Mouse (Mus musculus) embryonic stem cell, embryonic (primary cell): ENCODE measurements around the gene Spryd4.

ENCODE experiments used
- CTCF ChIA-PET, 4 experiments: fragments of 300-600 bp in 2 of 4; fragments of 350-600 bp in 2 of 4; sonication (Branson Sonifier 250); formaldehyde crosslinking; loops; one replicate each; lab custom pipeline; 2022; ENCODE audit warnings: inconsistent platforms in 2 of 4; lab: Charles Lee
- POLR2A ChIA-PET, 4 experiments: fragments of 300-600 bp in 2 of 4; fragments of 350-600 bp in 2 of 4; sonication (Branson Sonifier 250); formaldehyde crosslinking; loops; one replicate each; lab custom pipeline; 2022; ENCODE audit warnings: antibody characterized with exemption in 4 of 4, inconsistent platforms in 1 of 4; lab: Charles Lee

Gene Spryd4

DNA sequence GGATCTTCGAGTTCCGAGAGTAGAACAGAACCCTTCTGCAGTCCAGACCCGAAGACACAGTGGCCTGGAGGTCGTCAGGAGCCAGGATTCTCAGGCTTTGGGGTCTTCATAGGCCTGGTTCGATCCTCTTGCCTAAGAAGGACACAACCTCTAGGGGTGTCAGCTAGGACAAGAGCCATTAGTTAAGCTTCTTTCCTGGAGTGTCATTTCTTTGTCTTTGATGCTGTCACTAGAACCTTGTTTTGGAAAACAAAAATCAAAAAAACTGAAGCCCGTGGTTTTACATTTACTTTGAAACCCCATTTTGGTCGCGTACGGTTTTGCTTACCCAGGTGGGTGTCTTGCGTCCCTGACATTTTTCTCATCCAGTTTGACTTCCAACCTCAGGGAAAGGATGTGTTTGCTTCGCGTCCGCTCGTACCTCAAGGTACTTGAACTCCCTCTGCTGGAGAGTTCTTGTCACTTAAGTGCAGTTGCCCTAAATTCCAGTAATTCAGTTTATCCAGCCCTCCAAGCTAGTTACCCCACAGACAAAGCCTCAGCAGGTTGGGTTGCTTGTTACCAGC, 20.9 kb upstream of the Spryd4 start:
- POLR2A ChIA-PET, result interaction anchor here in 3 of 4 experiments (0.6 to 6.3 kb wide), 39 partner anchors 9 to 334 kb away, joined by 3 to 52 read pairs (median 4); partner anchors contain the start of genes Stat2 (in 3 of the 3), Atp5b (in 2 of the 3), Gls2 (in 2 of the 3) and Pan2 (in 2 of the 3)
- CTCF ChIA-PET, result interaction anchor here in 3 of 4 experiments (0.5 to 3.4 kb wide), 12 partner anchors 10 to 100 kb away, joined by 3 to 17 read pairs (median 4); partner anchors contain the start of genes Spryd4 (in 1 of the 3) and Stat2 (in 1 of the 3)

DNA sequence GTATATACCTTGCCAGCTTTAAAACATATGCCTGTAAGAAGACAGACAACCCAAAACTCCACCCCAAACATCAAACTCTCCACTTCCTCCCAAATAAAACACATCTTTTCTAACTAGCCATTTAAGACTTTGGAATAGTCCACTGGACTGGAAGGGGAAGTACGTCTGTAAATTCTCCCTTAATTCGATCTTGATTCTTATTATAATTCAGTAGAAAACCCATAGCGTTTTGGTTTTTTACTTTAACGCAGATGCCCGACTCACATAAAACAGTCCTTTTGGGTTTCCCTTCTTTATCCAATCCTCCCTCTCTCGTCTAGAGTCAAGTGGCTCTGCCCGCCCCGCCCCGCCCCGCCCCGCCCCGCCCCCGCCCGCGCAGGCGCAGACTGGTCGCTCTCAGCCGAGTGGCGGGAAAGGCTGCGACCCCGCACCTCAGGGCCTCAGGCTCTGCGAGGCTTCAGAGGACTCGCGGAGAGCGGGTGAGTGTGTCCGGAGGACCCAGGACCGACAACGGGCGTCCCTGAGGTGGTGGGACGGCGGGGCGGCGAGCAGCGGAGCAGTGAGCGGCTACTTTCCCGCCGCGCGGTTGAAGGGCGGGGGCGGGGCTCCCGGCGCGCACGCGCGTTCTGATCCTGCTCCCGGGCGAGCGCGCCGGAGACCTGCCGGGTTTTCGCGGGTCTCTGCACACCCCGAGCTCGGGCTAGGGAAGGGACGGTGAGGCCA, 20.3 kb upstream of the Spryd4 start, which contains the start of gene Timeless:
Timeless (plus strand) TSS at position 369 of the 723 bp plus-strand sequence.
- POLR2A ChIA-PET, result interaction anchor here (0.7 to 6.3 kb wide), 45 partner anchors 10 to 294 kb away, joined by 3 to 52 read pairs (median 5); partner anchors contain the start of genes Stat2 (in 3 of the 4), Atp5b (in 2 of the 4), Gls2 (in 2 of the 4) and Pan2 (in 2 of the 4)
- CTCF ChIA-PET, result interaction anchor here in 3 of 4 experiments (0.7 to 3.4 kb wide), 8 partner anchors 10 to 41 kb away, joined by 3 to 17 read pairs (median 4); partner anchors contain the start of gene Spryd4 (in 1 of the 3)

DNA sequence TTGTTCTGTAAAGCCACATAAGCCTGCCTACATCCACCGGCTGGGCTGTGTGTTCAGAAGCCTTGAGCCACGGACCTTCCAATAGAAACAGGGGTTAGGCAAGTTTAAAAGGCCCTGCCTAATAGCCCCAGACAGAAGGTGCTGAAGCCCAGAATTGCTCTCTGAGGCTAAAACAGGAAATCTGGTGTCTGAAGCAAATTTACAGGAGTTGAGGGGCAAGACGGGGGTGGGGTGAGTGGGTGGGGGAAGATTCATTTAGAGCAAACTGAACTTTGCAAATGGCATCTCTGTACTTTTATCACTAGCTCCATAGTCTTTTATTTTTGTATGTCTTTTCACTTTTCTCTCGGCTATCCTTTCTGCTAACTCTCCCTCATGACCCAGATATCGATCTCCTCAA, 19.5 kb upstream of the Spryd4 start:
- ChIA-PET POLR2A (interaction anchor here (0.6 to 6.3 kb wide), 28 partner anchors 10 to 217 kb away, joined by 3 to 52 read pairs (median 6); partner anchors contain the start of genes Gls2 (in 3 of the 4), Pan2 (in 2 of the 4), Spryd4 (in 2 of the 4) and Stat2 (in 2 of the 4)), CTCF (interaction anchor here (0.6 to 3.4 kb wide), 8 partner anchors 9 to 554 kb away, joined by 3 to 17 read pairs (median 4); partner anchors contain the start of gene Spryd4 (in 1 of the 4))

DNA sequence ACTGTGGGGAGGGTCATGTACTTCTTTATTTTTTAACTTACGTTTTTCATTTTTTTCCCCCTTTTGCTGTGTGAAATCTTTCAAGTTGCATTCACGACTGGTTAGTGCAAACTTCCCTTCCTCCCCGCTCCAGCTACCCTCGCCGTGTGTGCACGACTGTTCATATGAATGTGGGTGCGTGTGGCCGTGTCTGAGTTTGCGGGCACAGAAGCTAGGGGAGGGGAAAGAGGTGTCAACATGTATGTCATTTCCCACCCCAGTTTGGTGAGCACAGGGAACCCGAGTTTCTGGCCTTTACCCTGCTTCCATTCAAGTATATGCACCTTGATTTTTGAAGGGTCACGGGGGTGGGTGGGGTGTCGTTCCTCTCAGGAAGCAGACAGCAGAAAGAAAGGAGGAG, 19.0 kb upstream of the Spryd4 start:
- ChIA-PET POLR2A (interaction anchor here (0.6 to 6.3 kb wide), 33 partner anchors 9 to 195 kb away, joined by 3 to 52 read pairs (median 5); partner anchors contain the start of genes Gls2 (in 3 of the 4), Cnpy2 (in 2 of the 4), Spryd4 (in 2 of the 4) and Stat2 (in 2 of the 4)), CTCF (interaction anchor here (0.6 to 3.4 kb wide), 7 partner anchors 9 to 554 kb away, joined by 3 to 17 read pairs (median 4); partner anchors contain the start of gene Spryd4 (in 1 of the 4))

DNA sequence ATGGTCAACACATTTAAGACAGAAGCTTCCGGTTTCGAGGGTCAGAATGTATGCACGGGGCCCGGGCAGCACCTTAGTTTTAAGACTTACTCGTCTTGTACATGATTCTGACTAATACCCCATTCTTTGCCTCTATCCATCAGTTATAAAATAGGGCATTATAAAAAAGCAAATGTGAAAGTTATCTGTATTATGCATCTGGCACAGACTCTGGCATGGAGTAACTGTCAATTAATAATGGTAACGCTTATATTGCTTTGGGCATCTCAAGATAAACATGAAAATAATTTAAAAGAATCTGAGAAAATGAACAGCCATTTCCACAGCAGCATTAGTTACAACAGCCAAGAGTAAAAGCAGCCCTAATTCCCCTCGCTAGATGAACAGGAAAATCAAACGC, 16.4 kb upstream of the Spryd4 start:
- ChIA-PET POLR2A (interaction anchor here in 3 of 4 experiments (0.6 to 3.3 kb wide), 9 partner anchors 18 to 193 kb away, joined by 3 to 12 read pairs (median 4); partner anchors contain the start of genes Apof (in 1 of the 3), Baz2a (in 1 of the 3), Cnpy2 (in 1 of the 3) and Gls2 (in 1 of the 3)), CTCF (interaction anchor here in 2 of 4 experiments (0.8 to 2.4 kb wide), 3 partner anchors 15 to 43 kb away, joined by 3 to 13 read pairs (median 3); partner anchors contain the start of gene Stat2 (in 1 of the 2))

DNA sequence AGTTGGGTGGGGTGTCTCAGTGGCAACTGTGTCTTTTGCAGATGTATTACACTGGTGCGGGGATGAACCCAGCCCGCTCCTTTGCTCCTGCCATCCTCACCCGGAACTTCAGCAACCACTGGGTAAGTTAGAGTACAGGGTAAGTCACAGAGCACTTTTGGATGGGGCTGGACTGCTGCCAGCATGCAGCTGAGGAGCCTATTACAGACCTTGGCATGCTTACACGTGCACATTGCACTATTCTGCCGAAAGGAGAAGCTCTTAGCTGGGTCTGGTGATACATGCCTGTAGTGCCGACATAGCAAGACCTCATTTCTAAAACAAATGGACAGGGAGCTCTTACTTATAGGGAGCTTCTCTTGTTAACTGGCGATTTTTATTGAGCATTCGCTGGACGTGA, 16.0 kb upstream of the Spryd4 start:
- POLR2A ChIA-PET, result interaction anchor here in 3 of 4 experiments (0.6 to 2.4 kb wide), 10 partner anchors 11 to 193 kb away, joined by 3 to 9 read pairs (median 4); partner anchors contain the start of genes Apof (in 1 of the 3), Baz2a (in 1 of the 3), Cnpy2 (in 1 of the 3) and Stat2 (in 1 of the 3)
- CTCF ChIA-PET, result interaction anchor here in 2 of 4 experiments (0.8 to 2.9 kb wide), 3 partner anchors 15 to 43 kb away, joined by 3 to 16 read pairs (median 13); partner anchors contain the start of gene Stat2 (in 1 of the 2)

DNA sequence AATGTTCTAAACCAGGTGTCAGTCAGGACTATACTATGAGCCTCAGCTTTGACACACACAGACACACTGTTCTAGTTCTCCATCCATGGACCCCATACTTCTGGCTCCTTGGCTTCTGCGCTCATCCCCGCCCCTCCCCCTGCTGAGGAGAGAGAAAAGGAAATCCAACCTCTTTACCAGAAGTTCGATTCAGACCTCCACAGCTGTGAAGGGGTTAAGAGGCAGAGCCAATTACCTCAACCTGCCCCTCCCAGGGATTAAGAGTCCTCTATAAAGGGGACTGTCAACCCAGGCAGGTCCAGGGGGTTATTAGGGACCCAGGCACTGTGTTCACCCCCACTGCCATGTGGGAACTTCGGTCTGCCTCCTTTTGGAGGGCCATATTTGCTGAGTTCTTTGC, 13.9 kb upstream of the Spryd4 start, which contains the start of gene Mip:
Mip (plus strand) TSS at position 301 of the 400 bp plus-strand sequence.
- ChIA-PET CTCF (interaction anchor here in 1 of 4 experiments (2.9 kb wide), 1 partner anchor 13 kb away, joined by 16 read pairs; no protein-coding TSS in a partner anchor), POLR2A (interaction anchor here in 3 of 4 experiments (0.6 to 1.6 kb wide), 7 partner anchors 13 to 1014 kb away, joined by 3 to 7 read pairs (median 5); partner anchors contain the start of genes Spryd4 (in 2 of the 3) and Stat2 (in 1 of the 3))

DNA sequence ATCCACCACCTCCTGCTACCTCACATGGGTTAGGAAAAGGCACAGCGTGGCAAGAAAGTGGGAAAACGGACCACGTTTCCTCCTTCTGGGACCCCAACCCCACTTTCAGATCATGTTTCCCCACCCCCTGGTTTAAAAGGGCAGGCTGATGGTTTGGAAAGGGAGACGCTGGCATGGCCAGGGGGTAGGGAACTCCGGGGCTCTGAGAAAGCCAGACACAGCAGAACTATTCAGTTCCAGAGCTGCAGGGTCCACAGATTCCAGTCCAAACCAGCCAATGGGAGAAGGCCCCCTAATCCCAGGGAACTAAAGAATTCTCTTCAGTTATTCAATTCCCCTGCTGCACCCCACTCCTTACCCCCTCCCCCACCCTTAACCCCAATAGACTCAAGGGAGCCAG, 13.5 kb upstream of the Spryd4 start:
- POLR2A ChIA-PET, result interaction anchor here in 3 of 4 experiments (0.6 to 1.4 kb wide), 5 partner anchors 9 to 1014 kb away, joined by 3 to 7 read pairs (median 5); partner anchors contain the start of gene Spryd4 (in 2 of the 3)
- CTCF ChIA-PET, result interaction anchor here in 1 of 4 experiments (2.9 kb wide), 1 partner anchor 13 kb away, joined by 16 read pairs; no protein-coding TSS in a partner anchor

DNA sequence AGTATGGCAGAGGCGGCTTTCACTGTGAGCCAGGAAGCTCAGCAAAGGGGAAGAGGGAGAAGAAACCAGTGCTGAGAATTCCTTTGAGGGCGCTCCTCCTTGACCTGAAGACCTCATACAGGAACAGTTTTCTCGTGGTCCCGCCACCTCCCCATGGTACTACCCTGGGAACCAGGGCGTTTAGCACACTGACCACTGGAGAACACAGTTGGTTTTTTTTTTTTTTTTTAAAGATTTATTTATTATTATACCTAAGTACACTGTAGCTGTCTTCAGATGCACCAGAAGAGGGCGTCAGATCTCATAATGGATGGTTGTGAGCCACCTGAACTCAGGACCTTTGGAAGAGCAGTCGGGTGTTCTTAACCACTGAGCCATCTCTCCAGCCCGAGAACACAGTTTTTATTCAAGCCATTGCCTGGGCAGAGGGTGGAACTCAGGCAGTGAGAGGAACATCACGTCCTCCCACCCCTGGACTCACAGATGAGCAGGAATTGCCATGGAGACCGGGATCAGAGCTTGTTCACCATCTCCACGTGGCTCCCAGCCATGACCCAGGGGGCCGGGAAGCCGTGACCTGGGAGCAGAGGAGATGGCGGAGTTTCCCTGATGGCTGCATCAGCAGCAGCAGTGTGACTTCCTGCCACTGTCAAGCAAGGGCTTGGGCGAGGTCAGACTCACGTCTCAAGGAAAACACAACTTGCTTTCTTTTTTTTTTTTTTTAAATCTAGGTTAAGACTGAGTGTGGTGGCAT, 10.1 kb upstream of the Spryd4 start:
- POLR2A ChIA-PET, result interaction anchor here (0.6 to 5.0 kb wide), 43 partner anchors 7 to 277 kb away, joined by 3 to 52 read pairs (median 4); partner anchors contain the start of genes Spryd4 (in 3 of the 4), Timeless (in 3 of the 4), Stat2 (in 2 of the 4) and Atp5b (in 1 of the 4)

DNA sequence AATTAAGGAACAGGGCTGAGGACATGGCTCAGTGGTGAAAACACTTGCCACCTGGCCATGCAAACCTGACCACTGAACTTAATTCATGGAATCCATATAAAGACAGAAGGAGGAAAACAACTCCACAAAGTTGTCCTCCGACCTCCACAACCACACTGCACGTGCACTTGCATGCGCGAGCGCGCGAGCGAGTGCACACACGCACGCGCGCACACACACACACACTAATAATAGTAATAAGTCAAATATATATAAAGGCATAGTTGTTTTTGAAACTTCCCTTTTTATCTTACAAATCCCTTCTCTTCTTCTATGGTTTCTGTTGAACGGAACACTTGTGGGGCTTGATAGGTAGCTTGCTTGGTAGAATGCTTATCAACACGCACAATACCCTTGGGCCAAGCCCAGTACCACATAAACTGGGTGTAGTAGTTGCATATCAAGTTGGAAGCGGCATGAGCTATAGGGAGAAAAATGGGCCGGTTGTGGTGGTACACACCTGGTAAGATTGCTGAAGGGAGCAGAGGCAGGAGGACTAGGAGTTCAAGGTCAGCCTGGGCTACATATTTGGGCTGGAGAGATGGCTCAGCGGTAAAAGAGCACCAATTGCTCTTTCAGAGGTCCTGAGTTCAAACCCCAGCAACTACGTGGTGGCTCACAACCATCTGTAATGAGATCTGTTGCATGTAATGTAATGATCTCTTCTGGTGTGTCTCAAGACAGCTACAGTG, 6.9 kb upstream of the Spryd4 start:
- ChIA-PET POLR2A (interaction anchor here in 1 of 4 experiments (0.5 to 5.0 kb wide), 4 partner anchors 14 to 281 kb away, joined by 3 to 52 read pairs (median 4); partner anchors contain the start of gene Timeless), CTCF (interaction anchor here in 2 of 4 experiments (0.6 to 0.7 kb wide), 2 partner anchors 54 to 497 kb away, joined by 3 to 5 read pairs; no protein-coding TSS in a partner anchor)

More for the DNA sequence above, 10.1 kb upstream of the Spryd4 start:
- CTCF ChIA-PET, result interaction anchor here (0.6 to 3.2 kb wide), 24 partner anchors 9 to 757 kb away, joined by 3 to 18 read pairs (median 4); partner anchors contain the start of genes Baz2a (in 2 of the 4), Gls2 (in 1 of the 4) and Timeless (in 1 of the 4)

DNA sequence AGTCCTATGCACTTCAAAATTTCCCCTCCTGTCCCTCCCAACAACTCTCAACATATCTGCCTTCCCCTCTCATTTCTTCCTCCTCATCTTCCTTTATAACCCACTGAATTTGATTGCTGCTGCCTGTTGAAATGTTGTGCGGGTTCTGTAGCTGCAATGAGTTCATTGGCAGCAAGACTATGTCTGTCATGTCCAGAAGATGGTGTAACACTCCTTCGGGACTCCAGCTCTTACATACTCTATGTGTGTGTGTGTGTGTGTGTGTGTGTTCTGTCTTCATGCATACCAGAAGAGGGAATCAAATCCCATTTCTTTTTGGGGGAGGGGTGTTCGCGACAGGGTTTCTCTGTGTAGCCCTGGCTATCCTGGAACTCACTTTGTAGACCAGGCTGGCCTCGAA, 3.4 kb upstream of the Spryd4 start:
- ChIA-PET POLR2A (interaction anchor here in 3 of 4 experiments (0.6 to 1.0 kb wide), 9 partner anchors 11 to 287 kb away, joined by 3 to 6 read pairs (median 3); partner anchors contain the start of genes Baz2a (in 1 of the 3) and Timeless (in 1 of the 3)), CTCF (interaction anchor here in 2 of 4 experiments (0.6 kb wide), 2 partner anchors 274 to 279 kb away, joined by 3 to 6 read pairs; no protein-coding TSS in a partner anchor)

DNA sequence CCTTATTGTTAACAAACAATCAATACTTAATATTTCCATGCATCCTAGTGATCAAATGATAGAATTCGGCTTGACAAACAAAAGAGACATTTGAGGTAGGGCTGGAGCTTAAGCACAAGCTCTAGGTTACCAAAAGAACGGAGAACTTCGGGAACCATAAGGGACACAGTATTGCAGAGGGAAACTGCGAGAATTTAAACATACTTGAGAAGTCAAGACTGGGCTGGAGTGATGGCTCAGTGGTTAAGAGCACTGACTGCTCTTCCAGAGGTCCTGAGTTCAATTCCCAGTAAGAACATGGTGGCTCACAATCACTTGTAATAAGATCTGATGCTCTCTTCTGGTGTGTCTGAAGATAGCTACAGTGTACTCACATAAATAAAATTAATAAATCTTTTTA, 2.5 kb upstream of the Spryd4 start:
- ChIA-PET POLR2A (interaction anchor here in 3 of 4 experiments (0.6 to 5.2 kb wide), 23 partner anchors 10 to 334 kb away, joined by 3 to 66 read pairs (median 6); partner anchors contain the start of genes Gls2 (in 2 of the 3), Baz2a (in 1 of the 3), Cnpy2 (in 1 of the 3) and Coq10a (in 1 of the 3)), CTCF (interaction anchor here in 3 of 4 experiments (0.5 to 2.6 kb wide), 10 partner anchors 7 to 973 kb away, joined by 3 to 18 read pairs (median 4); no protein-coding TSS in a partner anchor)

DNA sequence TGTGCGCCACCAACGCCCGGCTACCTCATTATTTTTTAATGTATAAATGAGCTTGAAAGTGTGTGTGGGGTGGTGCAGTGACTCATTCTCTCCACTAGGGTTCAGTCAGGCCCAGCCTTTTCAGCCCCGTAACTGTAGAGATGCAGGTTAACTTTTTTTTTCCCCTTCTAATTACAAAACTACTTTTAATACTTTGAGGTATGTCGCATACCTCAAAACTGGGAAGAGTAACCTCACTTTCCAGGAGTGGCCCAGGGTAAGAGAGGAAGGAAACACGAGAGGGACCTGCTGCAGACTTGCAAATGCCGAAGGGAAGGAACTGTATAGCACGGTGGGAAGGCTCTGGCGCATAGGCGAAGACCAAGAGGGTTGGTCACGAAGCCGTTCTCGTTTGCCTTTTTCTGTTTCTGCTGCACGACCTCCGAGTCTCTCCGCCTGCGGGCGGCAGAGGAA, 1.3 kb upstream of the Spryd4 start:
- CTCF ChIA-PET, result interaction anchor here (0.6 to 2.6 kb wide), 47 partner anchors 8 to 570 kb away, joined by 3 to 18 read pairs (median 4); partner anchors contain the start of genes Baz2a (in 2 of the 4), Gls2 (in 2 of the 4), Atp5b (in 1 of the 4) and Mip (in 1 of the 4)
- POLR2A ChIA-PET, result interaction anchor here (0.6 to 5.2 kb wide), 72 partner anchors 8 to 588 kb away, joined by 3 to 66 read pairs (median 5); partner anchors contain the start of genes Gls2 (in 3 of the 4), Baz2a (in 2 of the 4), Naca (in 2 of the 4) and Pan2 (in 2 of the 4)

DNA sequence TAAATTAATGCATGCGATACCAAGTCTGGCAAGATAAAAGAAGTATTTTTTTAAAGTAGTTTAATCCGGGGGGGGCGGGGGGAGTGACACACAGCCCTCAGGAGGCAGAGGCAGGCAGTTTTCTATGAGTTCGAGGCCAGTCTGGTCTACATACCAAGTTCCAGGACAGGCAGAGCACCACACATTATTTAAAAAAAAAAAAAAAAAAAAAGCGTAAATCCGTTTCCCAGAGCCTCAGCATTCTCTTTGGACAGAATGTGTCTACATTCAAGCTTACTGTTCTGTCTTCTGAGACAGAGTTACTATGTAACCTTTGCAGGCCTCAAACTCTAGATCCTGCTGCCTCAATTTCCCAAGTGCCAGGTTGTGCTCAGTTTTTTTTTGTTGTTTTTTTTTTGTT, 541 bp upstream of the Spryd4 start:
- ChIA-PET POLR2A (interaction anchor here (0.6 to 5.2 kb wide), 67 partner anchors 8 to 654 kb away, joined by 3 to 66 read pairs (median 5); partner anchors contain the start of genes Cnpy2 (in 3 of the 4), Gls2 (in 3 of the 4), Baz2a (in 2 of the 4) and Mip (in 2 of the 4)), CTCF (interaction anchor here (0.6 to 2.6 kb wide), 38 partner anchors 9 to 550 kb away, joined by 3 to 18 read pairs (median 4); partner anchors contain the start of genes Baz2a (in 2 of the 4), Gls2 (in 2 of the 4), Mip (in 1 of the 4) and Myl6 (in 1 of the 4))
